Mouse (Mus musculus) liver (tissue): Measurements from ENCODE around the gene Dmbx1.

ENCODE experiments used
- DNase-seq: peaks from one replicate; pipeline ENCODE4 v3.0.0-alpha.2; 2020; ENCODE audit warnings: mixed read lengths

Gene Dmbx1

DNA sequence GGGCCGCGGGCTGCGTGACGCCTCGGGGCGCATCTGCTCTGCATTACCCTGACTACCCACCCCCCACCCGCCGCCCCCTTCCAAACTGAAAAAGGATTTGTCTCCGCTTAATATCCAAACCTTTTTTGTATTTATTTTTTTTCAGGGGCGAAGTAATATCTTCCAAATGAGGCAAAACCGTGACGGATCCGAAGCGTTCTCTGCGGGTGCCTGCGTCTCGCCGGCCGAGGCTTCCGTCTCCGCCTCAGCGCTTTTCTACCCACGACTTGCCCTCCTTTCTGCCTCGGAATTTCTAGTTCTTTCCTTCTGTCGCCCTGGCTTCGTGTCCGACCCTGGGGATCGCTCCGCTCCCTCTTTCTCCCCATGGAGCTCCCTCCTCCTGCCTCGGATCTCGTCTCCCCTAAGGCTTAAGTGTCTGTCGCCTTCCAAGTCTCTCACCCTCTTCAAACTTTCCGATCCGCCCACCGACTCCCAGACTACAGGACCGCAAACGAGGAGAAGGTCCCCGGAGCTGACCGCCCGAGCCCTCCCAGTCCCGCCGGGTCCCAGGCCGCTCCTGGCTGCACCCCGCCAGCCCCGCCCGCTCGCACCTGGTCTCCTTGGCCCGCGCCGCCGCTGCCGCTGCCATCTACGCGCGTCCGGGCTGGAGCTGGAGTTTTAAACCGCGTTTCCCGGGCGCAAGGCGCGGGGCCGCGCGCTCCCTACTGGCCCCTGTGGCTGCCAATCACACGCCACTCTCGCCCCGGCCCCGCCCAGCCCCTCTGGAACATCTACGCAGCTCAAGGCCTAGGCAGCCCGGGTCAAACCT is at the start of gene Dmbx1:
TSS of gene Dmbx1 (minus strand) at position 632 of the 808 bp plus-strand sequence.
- peak; percentile 29 for DNase-seq

- DNase-seq: no peak
Measured at GRCm38 (mm10) chr4:115989382-115989781, 49.7 kb upstream of the Dmbx1 start.

GRCm38 (mm10) chr4:115987858-115988530 is 48.3 kb upstream of the Dmbx1 start:
- no peak for DNase-seq

GRCm38 (mm10) chr4:115987436-115987835 is 47.7 kb upstream of the Dmbx1 start:
- no peak for DNase-seq

- DNase-seq: peak; percentile 13
Measured at GRCm38 (mm10) chr4:115984967-115985366, 45.2 kb upstream of the Dmbx1 start.

GRCm38 (mm10) chr4:115984111-115984510 is 44.4 kb upstream of the Dmbx1 start:
- peak; percentile 78 for DNase-seq

- peak; percentile 55 for DNase-seq
Measured at GRCm38 (mm10) chr4:115980676-115981075, 41.0 kb upstream of the Dmbx1 start.

GRCm38 (mm10) chr4:115979437-115979836 is 39.7 kb upstream of the Dmbx1 start:
- no peak for DNase-seq

DNA sequence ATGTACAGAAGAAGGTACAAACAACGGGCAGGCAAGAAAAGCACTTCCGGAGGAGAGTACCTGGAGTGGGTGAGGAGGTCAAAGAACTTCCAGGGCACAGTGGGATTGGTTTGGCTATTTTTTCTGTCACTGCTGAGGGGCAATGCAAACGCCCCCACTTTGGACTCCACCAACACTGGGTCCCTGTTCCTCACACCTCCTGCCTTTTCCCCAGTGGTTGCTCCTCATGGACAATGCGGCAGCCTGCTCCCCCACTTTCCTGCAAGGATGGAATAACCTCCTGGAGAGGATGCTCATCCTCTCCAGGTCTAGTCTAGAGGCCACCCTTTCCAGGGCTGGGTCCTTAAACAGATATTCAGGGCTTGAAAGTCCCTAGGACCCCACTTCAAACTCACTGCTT is 39.2 kb upstream of the Dmbx1 start:
- DNase-seq: no peak

DNA sequence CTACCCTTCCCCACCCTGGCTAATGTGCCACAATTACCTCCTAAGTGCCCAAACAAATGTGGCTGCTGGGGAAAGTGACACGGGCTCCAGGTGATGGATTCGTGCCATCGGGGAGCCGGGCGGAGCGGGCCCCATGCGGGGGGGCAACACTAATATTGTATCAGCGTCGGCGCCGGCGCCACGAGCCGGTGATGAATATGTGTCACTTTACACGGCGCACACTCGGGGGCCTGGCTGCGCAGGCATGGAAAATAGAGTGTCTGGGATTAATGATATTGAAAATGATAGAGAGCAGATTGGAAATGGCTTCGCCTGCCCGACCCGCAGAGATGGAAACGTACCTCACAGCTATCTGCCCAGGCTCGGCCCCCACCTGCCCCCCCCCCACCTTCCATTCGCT is 32.8 kb upstream of the Dmbx1 start:
- no peak for DNase-seq

DNA sequence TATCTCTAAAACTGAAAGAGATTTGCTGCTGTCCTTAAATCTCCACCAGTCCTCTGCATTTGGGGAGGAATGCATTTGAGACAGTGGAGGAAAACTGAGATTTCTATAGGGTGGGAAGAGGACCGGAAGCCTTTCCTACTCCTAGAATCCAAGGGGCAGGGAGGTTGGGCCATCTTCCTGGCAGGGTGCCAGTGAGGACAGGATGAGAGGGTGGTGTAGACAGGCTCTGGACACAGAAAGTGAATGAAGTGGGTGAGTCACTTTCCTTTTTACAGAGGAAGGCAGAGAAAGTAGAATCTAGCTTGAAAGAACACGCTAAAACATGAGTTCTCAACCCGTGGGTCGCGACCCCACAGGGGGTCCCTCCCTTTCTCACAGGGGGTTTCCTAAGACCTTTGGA is 24.7 kb upstream of the Dmbx1 start:
- peak; percentile 41 for DNase-seq

DNA sequence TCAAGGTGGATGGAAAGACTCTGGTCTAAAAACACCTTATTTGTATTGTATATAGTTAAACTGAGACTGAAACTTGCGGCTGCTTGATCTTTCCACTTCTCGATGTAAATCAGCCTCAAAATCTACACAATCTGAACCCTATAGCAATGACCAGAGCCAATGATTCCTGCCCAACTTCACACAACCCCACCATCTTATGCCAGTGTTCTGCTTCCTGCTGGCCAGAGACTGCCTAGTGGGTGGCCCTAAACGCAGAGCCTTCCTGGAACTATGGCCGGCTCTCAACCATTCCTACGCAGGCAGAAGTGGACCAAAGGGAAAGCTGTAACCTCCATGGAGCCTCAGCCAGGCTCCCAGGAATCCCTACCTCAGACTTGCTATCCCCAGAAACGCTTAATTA is 24.0 kb upstream of the Dmbx1 start:
- DNase-seq: no peak

DNA sequence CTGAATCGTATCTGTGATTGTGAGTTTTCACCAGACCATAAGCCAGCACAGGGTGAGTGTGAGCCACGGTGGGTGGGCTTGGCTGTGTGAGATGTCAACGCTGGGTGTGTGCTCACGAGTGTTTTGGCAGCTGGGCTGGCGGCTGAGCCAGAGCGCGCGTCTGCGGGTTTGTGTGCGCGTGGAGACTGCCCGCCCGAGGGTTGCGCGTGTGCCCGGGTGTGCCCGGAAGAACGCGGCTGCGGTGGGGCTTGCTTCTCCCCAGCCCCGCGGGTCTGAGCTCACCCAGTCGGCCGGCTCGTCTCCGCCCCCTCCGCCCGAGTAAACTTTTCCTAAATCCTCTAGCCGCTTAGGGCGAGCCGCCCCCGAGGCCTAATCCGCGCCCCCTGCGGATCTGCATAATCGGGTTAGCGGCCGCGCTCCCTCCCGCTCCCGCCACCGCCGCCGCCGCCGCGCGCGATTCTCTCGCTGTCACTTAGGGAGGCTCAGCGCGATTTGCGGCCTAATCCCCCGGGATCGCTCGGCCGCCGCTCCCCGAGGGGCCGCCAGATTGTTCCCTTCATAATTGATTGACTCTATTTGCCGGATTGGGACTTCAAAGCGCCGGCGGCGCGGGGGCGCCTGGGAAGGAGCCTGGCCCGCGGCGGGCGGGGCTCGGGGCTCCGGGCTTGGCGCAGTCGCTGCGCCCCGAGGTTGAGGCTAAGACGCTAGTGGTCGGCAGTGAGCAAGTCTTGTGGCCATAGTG is 23.1 kb upstream of the Dmbx1 start:
- DNase-seq: peak; percentile 17

- no peak for DNase-seq
Measured at GRCm38 (mm10) chr4:115961991-115962390, 22.3 kb upstream of the Dmbx1 start.

- DNase-seq: no peak
Measured at GRCm38 (mm10) chr4:115959546-115959945, 19.8 kb upstream of the Dmbx1 start.

- no peak for DNase-seq
Measured at GRCm38 (mm10) chr4:115955494-115955775, 15.7 kb upstream of the Dmbx1 start.

- no peak for DNase-seq
Measured at GRCm38 (mm10) chr4:115954656-115955493, 15.1 kb upstream of the Dmbx1 start.

GRCm38 (mm10) chr4:115953559-115953958 is 13.8 kb upstream of the Dmbx1 start:
- no peak for DNase-seq

- peak; percentile 44 for DNase-seq
Measured at GRCm38 (mm10) chr4:115952758-115953157, 13.0 kb upstream of the Dmbx1 start.

GRCm38 (mm10) chr4:115943669-115944314 is 4.1 kb upstream of the Dmbx1 start:
- no peak for DNase-seq

DNA sequence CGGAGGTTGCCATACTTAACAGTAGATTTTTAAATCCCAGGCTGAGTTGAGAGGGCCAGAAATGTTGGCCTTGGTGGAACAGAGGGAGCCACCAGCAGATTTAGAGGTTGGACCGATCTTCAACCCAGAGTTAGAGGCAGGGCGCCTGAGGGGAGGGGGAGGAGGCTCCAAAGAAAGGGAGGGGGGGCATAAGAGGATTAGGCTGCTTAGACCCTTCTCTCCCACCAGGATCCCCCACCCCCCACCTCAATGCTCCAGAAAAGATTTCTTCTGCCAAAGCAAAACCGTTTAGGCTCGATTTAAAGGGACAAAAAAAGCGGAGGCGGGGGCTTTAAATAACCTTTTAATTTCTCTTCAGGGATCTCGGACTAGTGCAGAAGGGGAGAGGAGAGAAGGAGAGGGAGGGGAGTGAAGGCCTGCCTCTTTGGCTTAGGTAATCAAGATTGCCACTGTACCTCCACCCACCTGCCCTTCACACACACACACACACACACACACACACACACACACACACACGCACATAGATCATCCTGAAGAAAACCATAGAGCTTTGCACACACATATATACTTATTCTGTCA is 1.6 kb upstream of the Dmbx1 start:
- no peak for DNase-seq

DNA sequence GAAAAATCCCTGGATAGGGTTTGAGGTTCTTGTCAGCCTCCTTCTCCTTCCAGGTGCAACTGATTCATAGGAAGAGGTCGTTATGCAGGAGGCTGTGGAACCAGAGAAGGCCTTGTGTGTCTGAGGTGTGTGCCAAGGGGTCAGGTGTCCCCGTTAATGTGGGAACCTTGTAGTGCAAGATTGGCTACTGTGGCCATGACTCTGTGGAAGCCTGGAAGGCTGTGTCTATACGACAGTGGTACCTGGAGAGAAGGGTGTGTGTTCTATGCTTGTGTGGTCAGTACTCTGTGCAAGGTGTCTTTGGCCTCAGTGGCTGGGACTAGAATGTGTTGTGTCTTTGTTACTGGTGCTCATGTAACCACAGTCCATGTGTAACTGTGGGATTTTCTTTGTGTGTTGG is 955 bp upstream of the Dmbx1 start:
- DNase-seq: no peak
